Mouse (Mus musculus) spleen, adult 2 months (tissue): Measurements from ENCODE around the gene Sgk1. TPM values are rescaled to one million over a fixed set of nuclear protein-coding genes. Genes with fewer than 3 reads are reported as not detected.

ENCODE experiments used
- DNase-seq, 2 experiments: peaks; one replicate each; pipeline versions ENCODE4 v3.0.0 to v3.0.0-alpha.2; 2012 to 2021; ENCODE audit warnings: low spot score in 2 of 2, low read depth in 1 of 2
- H3K27ac ChIP-seq: fragments of 200-500 bp; 2 replicates; pipeline ENCODE4 v1.5.1; 2012; ENCODE audit warnings: low read length, inconsistent platforms; ENCODE audit not compliant: insufficient read depth
- H3K27me3 ChIP-seq: fragments of 200-500 bp; 2 replicates; pipeline ENCODE4 v1.6.1; 2012; ENCODE audit warnings: mild to moderate bottlenecking, moderate library complexity, low read length, inconsistent platforms; ENCODE audit not compliant: control insufficient read depth, insufficient read depth
- H3K36me3 ChIP-seq: fragments of 200-500 bp; 2 replicates; pipeline ENCODE4 v1.6.1; 2012; ENCODE audit warnings: mild to moderate bottlenecking, low read length, inconsistent platforms; ENCODE audit not compliant: control insufficient read depth, insufficient read depth
- H3K4me1 ChIP-seq: fragments of 200-500 bp; 2 replicates; pipeline ENCODE4 v1.6.1; 2011; ENCODE audit warnings: inconsistent platforms; ENCODE audit not compliant: control insufficient read depth, insufficient read depth, insufficient read length
- H3K4me3 ChIP-seq: fragments of 200-500 bp; 2 replicates; pipeline ENCODE4 v1.5.1; 2011; ENCODE audit warnings: mild to moderate bottlenecking, inconsistent platforms; ENCODE audit not compliant: insufficient read depth, insufficient read length; ENCODE audit errors: extremely low read depth
- CTCF ChIP-seq: fragments of 200-500 bp; IDR thresholded peaks from 2 replicates; pipeline ENCODE4 v1.5.1; 2011; ENCODE audit warnings: mild to moderate bottlenecking, inconsistent platforms; ENCODE audit not compliant: insufficient read depth, insufficient read length, insufficient replicate concordance; ENCODE audit errors: extremely low read depth
- POLR2A ChIP-seq: fragments of 200-500 bp; IDR thresholded peaks from 2 replicates; pipeline ENCODE4 v1.6.1; 2011; ENCODE audit warnings: low read depth, low read length, inconsistent platforms
- WGBS: fragments of 180-500 bp; shearing (Covaris S2); methylation state at CpG from one replicate; pipeline ENCODE4 v1.1.7; 2018; 5-methylcytosine and 5-hydroxymethylcytosine counted together
- polyA plus RNA-seq: library from polyadenylated mRNA; depleted of rRNA; stranded (reverse); fragments of >200 nt; gene quantifications from 2 replicates; pipeline ENCODE4 v1.2.3, GENCODE M21; 2012

Sgk1 gene
- polyA plus RNA-seq, 1 experiment = 15.8 TPM

DNA sequence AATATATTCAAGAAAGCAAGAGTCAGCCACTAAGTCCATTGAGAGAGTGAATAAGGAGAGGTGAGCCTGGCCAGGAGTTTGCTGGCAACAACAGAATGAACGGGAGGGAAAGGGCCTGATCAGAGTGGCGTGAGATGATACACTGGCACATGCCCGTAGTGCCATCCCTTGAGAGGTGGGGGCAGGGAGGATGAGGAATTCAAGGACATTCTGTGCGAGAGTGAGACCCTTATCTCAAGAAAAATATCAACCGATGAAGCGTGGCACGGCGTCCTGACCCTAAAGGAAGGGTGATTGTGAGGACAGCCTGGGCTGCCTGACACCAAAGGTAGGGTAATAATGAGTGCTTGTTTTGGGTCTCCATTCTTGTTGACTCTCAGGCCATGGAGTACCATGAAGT is 38.1 kb upstream of the Sgk1 start:
- WGBS = 98% methylated on average over 8 of the region's 8 CpGs
- H3K27ac ChIP-seq = no peak overlapping the region
- no peaks in the 10 kb centered on the region for H3K27me3 ChIP-seq
- no peak for DNase-seq
- no peaks in the 10 kb centered on the region for H3K36me3 ChIP-seq
- no peak overlapping the region for H3K4me3 ChIP-seq
- no peaks in the 10 kb centered on the region for H3K4me1 ChIP-seq
- TF ChIP-seq POLR2A (no peak), CTCF (no peak)

GRCm38 (mm10) chr10:21844391-21844790 is 37.6 kb upstream of the Sgk1 start:
- Histone ChIP-seq H3K36me3 (no peaks in the 10 kb centered on the region), H3K27me3 (no peaks in the 10 kb centered on the region), H3K4me1 (no peaks in the 10 kb centered on the region), H3K4me3 (no peak overlapping the region), H3K27ac (no peak overlapping the region)
- no peak for TF ChIP-seq POLR2A
- TF ChIP-seq CTCF = no peak
- no peak for DNase-seq
- WGBS = 92% methylated on average over 7 of the region's 7 CpGs

GRCm38 (mm10) chr10:21845601-21846282 is 36.2 kb upstream of the Sgk1 start:
- no peaks in the 10 kb centered on the region for H3K4me1 ChIP-seq
- H3K27ac ChIP-seq = no peak overlapping the region
- WGBS = 94% methylated on average over 10 of the region's 10 CpGs
- no peaks in the 10 kb centered on the region for H3K36me3 ChIP-seq
- H3K27me3 ChIP-seq = no peaks in the 10 kb centered on the region
- no peak overlapping the region for H3K4me3 ChIP-seq
- DNase-seq = no peak
- no peak for TF ChIP-seq POLR2A
- TF ChIP-seq CTCF = no peak

DNA sequence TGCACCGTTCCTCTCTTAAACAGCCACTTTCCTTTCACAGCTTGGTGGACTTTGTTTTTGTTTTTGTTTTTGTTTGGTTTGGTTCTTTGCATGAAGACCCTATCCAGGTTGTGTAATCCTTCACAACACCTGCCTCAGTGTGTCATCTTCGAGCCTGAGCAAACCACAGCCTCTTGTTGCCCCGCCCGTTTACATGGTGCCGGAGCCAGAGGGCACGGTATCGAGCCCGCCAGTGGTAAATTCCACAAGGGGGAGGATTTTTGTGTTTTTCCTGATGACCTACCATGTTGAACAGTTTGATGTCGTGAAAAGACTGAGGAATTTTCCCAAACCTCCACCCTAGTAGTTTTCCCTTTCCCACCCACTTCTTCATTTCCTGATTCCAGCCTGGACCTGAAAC is 35.6 kb upstream of the Sgk1 start:
- H3K27ac ChIP-seq = no peak overlapping the region
- no peaks in the 10 kb centered on the region for H3K4me1 ChIP-seq
- no peak for DNase-seq
- no peaks in the 10 kb centered on the region for H3K27me3 ChIP-seq
- no peaks in the 10 kb centered on the region for H3K36me3 ChIP-seq
- no peak for TF ChIP-seq CTCF
- TF ChIP-seq POLR2A = no peak
- no peak overlapping the region for H3K4me3 ChIP-seq
- 76% methylated on average over 9 of the region's 9 CpGs for WGBS

GRCm38 (mm10) chr10:21847026-21847820 is 34.8 kb upstream of the Sgk1 start:
- WGBS = 90% methylated on average over 11 of the region's 11 CpGs
- no peak for DNase-seq

GRCm38 (mm10) chr10:21847931-21848670 is 33.9 kb upstream of the Sgk1 start:
- WGBS = 93% methylated on average over 16 of the region's 16 CpGs
- Histone ChIP-seq H3K27me3 (no peaks in the 10 kb centered on the region), H3K4me3 (no peak overlapping the region), H3K36me3 (no peaks in the 10 kb centered on the region), H3K27ac (no peak overlapping the region), H3K4me1 (no peaks in the 10 kb centered on the region)
- no peak for TF ChIP-seq CTCF
- no peak for TF ChIP-seq POLR2A
- no peak for DNase-seq

More at GRCm38 (mm10) chr10:21847026-21847820, 34.8 kb upstream of the Sgk1 start:
- no peaks in the 10 kb centered on the region for H3K36me3 ChIP-seq
- no peaks in the 10 kb centered on the region for H3K27me3 ChIP-seq
- no peaks in the 10 kb centered on the region for H3K4me1 ChIP-seq
- TF ChIP-seq POLR2A (no peak), CTCF (no peak)
- H3K27ac ChIP-seq = no peak overlapping the region
- H3K4me3 ChIP-seq = no peak overlapping the region
